Mouse (Mus musculus) C2C12 (cell line): ENCODE results near the gene Midn. TPM values are rescaled to one million over a fixed set of nuclear protein-coding genes. Genes with fewer than 3 reads are reported as not detected.
A peak's percentile ranks its signal among the peaks of the same experiment; 100 is the strongest.

ENCODE experiments used
- H3K27me3 ChIP-seq: one replicate; pipeline ENCODE4 v1.6.1; 2011; ENCODE audit not compliant: control insufficient read depth, insufficient read depth, insufficient read length
- H3K36me3 ChIP-seq: one replicate; pipeline ENCODE4 v1.6.1; 2011; ENCODE audit not compliant: control insufficient read depth, insufficient read depth
- H3K4me3 ChIP-seq: one replicate; pipeline ENCODE4 v1.5.1; 2011; ENCODE audit warnings: mild to moderate bottlenecking, control low read depth; ENCODE audit not compliant: poor library complexity, insufficient read depth, severe bottlenecking
- H3K79me2 ChIP-seq: one replicate; pipeline ENCODE4 v1.6.1; 2011; ENCODE audit not compliant: control insufficient read depth, insufficient read depth
- H3K79me3 ChIP-seq: one replicate; pipeline ENCODE4 v1.6.1; 2011; ENCODE audit warnings: low read depth, control low read depth
- H3ac ChIP-seq: one replicate; pipeline ENCODE3; 2011; ENCODE audit warnings: low read depth; ENCODE audit not compliant: control insufficient read depth, insufficient read length
- CEBPB ChIP-seq: IDR thresholded peaks from one replicate; pipeline ENCODE4 v1.6.1; 2011; ENCODE audit warnings: low read depth, mild to moderate bottlenecking, control low read depth, moderate library complexity
- CTCF ChIP-seq: IDR thresholded peaks from one replicate; pipeline ENCODE4 v1.5.1; 2011; ENCODE audit not compliant: control insufficient read depth, insufficient read depth, insufficient read length
- FOSL1 ChIP-seq: IDR thresholded peaks from one replicate; pipeline ENCODE4 v1.8.0; 2011; ENCODE audit warnings: mild to moderate bottlenecking, low read length; ENCODE audit not compliant: poor library complexity, insufficient read depth, severe bottlenecking
- MAX ChIP-seq: IDR thresholded peaks from one replicate; pipeline ENCODE4 v1.6.1; 2011; ENCODE audit warnings: mild to moderate bottlenecking, control low read depth
- MYOD1 ChIP-seq: IDR thresholded peaks from one replicate; pipeline ENCODE4 v1.6.1; 2011; ENCODE audit warnings: low read depth; ENCODE audit not compliant: control insufficient read depth, insufficient read length
- MYOG ChIP-seq: IDR thresholded peaks from one replicate; pipeline ENCODE4 v1.6.1; 2011; ENCODE audit not compliant: control insufficient read depth, insufficient read length; ENCODE audit errors: extremely low read depth
- USF1 ChIP-seq: IDR thresholded peaks from one replicate; pipeline ENCODE4 v1.6.1; 2011; ENCODE audit warnings: low read depth, mild to moderate bottlenecking, control low read depth, moderate library complexity
- polyA plus RNA-seq: library from polyadenylated mRNA; unstranded; fragments of >200 nt; fragmentation: generic; extraction: Trizol; gene quantifications from one replicate; pipeline ENCODE4 v1.2.1, GENCODE M21; 2012; ENCODE audit warnings: missing spikeins

Midn gene
- polyA plus RNA-seq, 1 experiment = 77.5 TPM

GRCm38 (mm10) chr10:80137626-80138552 is 10.2 kb upstream of the Midn start:
- peaks cover 7% of the 10 kb centered on the region for H3K79me3 ChIP-seq
- no peak for TF ChIP-seq MAX
- no peak for TF ChIP-seq FOSL1
- TF ChIP-seq CTCF = no peak
- no peak for TF ChIP-seq USF1
- no peak for TF ChIP-seq MYOD1
- no peak for TF ChIP-seq MYOG
- no peak for TF ChIP-seq CEBPB
- H3ac ChIP-seq = peak overlapping the region; percentile 88
- H3K4me3 ChIP-seq = peak overlapping the region; percentile 37
- peaks cover 8% of the 10 kb centered on the region for H3K79me2 ChIP-seq
- H3K27me3 ChIP-seq = no peaks in the 10 kb centered on the region
- H3K36me3 ChIP-seq = no peaks in the 10 kb centered on the region

GRCm38 (mm10) chr10:80138553-80139438 is 9.3 kb upstream of the Midn start, which contains the start of gene Atp5d:
TSS of gene Atp5d (plus strand) at chr10:80138632.
- no peaks in the 10 kb centered on the region for H3K27me3 ChIP-seq
- peaks cover 6% of the 10 kb centered on the region for H3K36me3 ChIP-seq

GRCm38 (mm10) chr10:80139439-80139775 is 8.7 kb upstream of the Midn start:
- Histone ChIP-seq H3ac (peak overlapping the region; percentile 1), H3K27me3 (no peaks in the 10 kb centered on the region), H3K79me2 (peaks cover 23% of the 10 kb centered on the region), H3K4me3 (peak overlapping the region; percentile 37), H3K79me3 (peaks cover 19% of the 10 kb centered on the region), H3K36me3 (peaks cover 12% of the 10 kb centered on the region)
- TF ChIP-seq USF1 (no peak), CEBPB (no peak), MYOG (no peak), CTCF (no peak), MAX (no peak), MYOD1 (no peak), FOSL1 (no peak)

More at GRCm38 (mm10) chr10:80138553-80139438, 9.3 kb upstream of the Midn start, which contains the start of gene Atp5d:
- Histone ChIP-seq H3K79me2 (peaks cover 17% of the 10 kb centered on the region), H3ac (peak within 1 kb of the TSS; percentile 88), H3K79me3 (peaks cover 15% of the 10 kb centered on the region), H3K4me3 (peak within 1 kb of the TSS; percentile 37)
- TF ChIP-seq CTCF (no peak), USF1 (peak; percentile 70)

- H3ac ChIP-seq = no peak overlapping the region
- peaks cover 30% of the 10 kb centered on the region for H3K79me2 ChIP-seq
- TF ChIP-seq MAX (no peak), MYOD1 (no peak), USF1 (no peak), CTCF (no peak), FOSL1 (no peak), CEBPB (no peak), MYOG (no peak)
- H3K79me3 ChIP-seq = peaks cover 23% of the 10 kb centered on the region
- H3K4me3 ChIP-seq = no peak overlapping the region
- no peaks in the 10 kb centered on the region for H3K27me3 ChIP-seq
- peaks cover 19% of the 10 kb centered on the region for H3K36me3 ChIP-seq
Observed at GRCm38 (mm10) chr10:80139975-80140665, 8.0 kb upstream of the Midn start.

GRCm38 (mm10) chr10:80140666-80141035 is 7.4 kb upstream of the Midn start, which contains the start of gene Cbarp:
TSS of gene Cbarp (minus strand) at chr10:80140835.
- TF ChIP-seq MAX (no peak), FOSL1 (no peak), USF1 (no peak), MYOD1 (no peak), MYOG (no peak), CEBPB (no peak), CTCF (no peak)

More at GRCm38 (mm10) chr10:80140666-80141035, 7.4 kb upstream of the Midn start, which contains the start of gene Cbarp:
- peaks cover 24% of the 10 kb centered on the region for H3K36me3 ChIP-seq
- peak within 1 kb of the TSS; percentile 39 for H3ac ChIP-seq
- peaks cover 26% of the 10 kb centered on the region for H3K79me3 ChIP-seq
- H3K79me2 ChIP-seq = peaks cover 36% of the 10 kb centered on the region
- peak within 1 kb of the TSS; percentile 79 for H3K4me3 ChIP-seq
- H3K27me3 ChIP-seq = no peaks in the 10 kb centered on the region
